Mouse (Mus musculus): ENCODE results near the gene Slf1. TPM values are rescaled to one million over a fixed set of nuclear protein-coding genes. Genes with fewer than 3 reads are reported as not detected.

The Slf1 gene
- total RNA-seq, 4 experiments from 2014 or later, result 18.4 to 21.9 (median 20.5) TPM

Other genes with a start within 250 kb of the Slf1 start
- 10 to 100 TPM; 20.5 to 24.2 (median 22.0) TPM for gene 2210408I21Rik, start 67 bp upstream of the Slf1 start, total RNA-seq (2022)